Mouse (Mus musculus) heart, postnatal 0 days (tissue): ENCODE data around the gene Gng2.

Experiments
- CTCF ChIP-seq: IDR thresholded peaks from 2 replicates; pipeline ENCODE4 v1.5.1; 2016; ENCODE audit warnings: antibody characterized with exemption, control low read depth, low read depth
- EP300 ChIP-seq: IDR thresholded peaks from 2 replicates; pipeline ENCODE4 v1.6.1; 2016; ENCODE audit warnings: antibody characterized with exemption, low read depth

GRCm38 (mm10) chr14:19933314-19933713 is 44.1 kb downstream of the Gng2 start:
- no peak for TF ChIP-seq CTCF
- TF ChIP-seq EP300, result peak; percentile 98
